Mouse (Mus musculus): ENCODE data around the gene Dus1l. TPM values are rescaled to one million over a fixed set of nuclear protein-coding genes. Genes with fewer than 3 reads are reported as not detected.

Gene Dus1l
- polyA plus RNA-seq, 1 experiment from 2014 or later = 17.1 TPM

DNA sequence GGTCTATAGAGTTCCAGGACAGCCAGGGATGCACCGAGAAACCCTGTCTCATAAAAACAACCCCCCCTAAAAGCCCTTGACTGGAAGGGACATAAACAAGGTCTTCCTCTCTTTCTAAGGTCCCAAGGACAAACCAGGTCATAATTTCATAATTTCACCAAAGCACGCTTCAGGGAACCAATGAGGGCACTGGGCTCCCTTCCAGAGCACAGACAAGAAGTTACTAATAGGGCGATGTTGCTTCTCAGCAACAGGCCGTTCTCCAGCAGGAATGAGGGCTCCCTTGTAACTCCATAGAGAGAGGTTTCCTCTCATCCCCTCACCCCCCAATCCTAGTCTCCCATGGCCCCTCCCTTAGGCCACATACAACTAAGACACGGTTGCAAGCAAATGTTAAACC lies 55.2 kb downstream of the Dus1l start:
- H3K36me3 ChIP-seq (ENCODE audit: inconsistent target) = no peaks in the 10 kb centered on the region
- no peak overlapping the region for H3K27ac ChIP-seq
- no peak overlapping the region for H3K4me3 ChIP-seq (ENCODE audit: inconsistent target)
- no peaks in the 10 kb centered on the region for H3K79me2 ChIP-seq (ENCODE audit: inconsistent target)
- 92% methylated on average over 5 of the region's 5 CpGs for WGBS (ENCODE audit: missing documents)

Other genes starting within 250 kb of the Dus1l start
- 36.9 to 60.9 TPM (median 57.7 TPM) in 3 replicates for gene Mcrip1, start 246.7 kb downstream of the Dus1l start, polyA plus RNA-seq (2018)
- not detected in 3 replicates for gene Ppp1r27, start 245.3 kb downstream of the Dus1l start, polyA plus RNA-seq (2018)
- 294 to 442 TPM (median 388 TPM) in 3 replicates for gene P4hb, start 223.2 kb downstream of the Dus1l start, polyA plus RNA-seq (2018)
- 662 to 966 TPM (median 875 TPM) in 3 replicates for gene Arhgdia, start 214.8 kb downstream of the Dus1l start, polyA plus RNA-seq (2018)
- 34.3 to 88.6 TPM (median 41.5 TPM) in 3 replicates for gene Alyref, start 198.0 kb downstream of the Dus1l start, polyA plus RNA-seq (2018)
- gene Anapc11, start 198.0 kb downstream of the Dus1l start, polyA plus RNA-seq (2018) = 40.4 to 78.6 TPM (median 76.2 TPM) in 3 replicates
- gene Npb, start 187.9 kb downstream of the Dus1l start, polyA plus RNA-seq (2018) = not detected in 3 replicates
- gene Pcyt2, start 178.5 kb downstream of the Dus1l start, polyA plus RNA-seq (2018) = 23.8 to 69.4 TPM (median 36.2 TPM) in 3 replicates
- 37.3 to 77.5 TPM (median 50.4 TPM) in 3 replicates for gene Sirt7, start 171.2 kb downstream of the Dus1l start, polyA plus RNA-seq (2018)
- 18.1 to 68.2 TPM (median 39.6 TPM) in 3 replicates for gene Mafg, start 162.8 kb downstream of the Dus1l start, polyA plus RNA-seq (2018)
- not detected in 3 replicates for gene Pycr1, start 152.6 kb downstream of the Dus1l start, polyA plus RNA-seq (2018)
- not detected in 3 replicates for gene Myadml2, start 148.2 kb downstream of the Dus1l start, polyA plus RNA-seq (2018)
- not detected in 3 replicates for gene Notum, start 135.2 kb downstream of the Dus1l start, polyA plus RNA-seq (2018)
- gene Aspscr1, start 123.4 kb downstream of the Dus1l start, polyA plus RNA-seq (2018) = 21.6 to 38.8 TPM (median 34.8 TPM) in 3 replicates
- 70.5 to 93.2 TPM (median 84.4 TPM) in 3 replicates for gene Cenpx, start 82.7 kb downstream of the Dus1l start, polyA plus RNA-seq (2018)
- gene Lrrc45, start 82.5 kb downstream of the Dus1l start, polyA plus RNA-seq (2018) = 8.8 to 16.3 TPM (median 8.9 TPM) in 3 replicates
- gene Rac3, start 74.9 kb downstream of the Dus1l start, polyA plus RNA-seq (2018) = 5.4 to 14.4 TPM (median 7.5 TPM) in 3 replicates
- 50.0 to 96.7 TPM (median 78.2 TPM) in 3 replicates for gene Dcxr, start 69.1 kb downstream of the Dus1l start, polyA plus RNA-seq (2018)
- 26.0 to 63.7 TPM (median 28.8 TPM) in 3 replicates for gene Cbr2, start 64.3 kb downstream of the Dus1l start, polyA plus RNA-seq (2018)
- gene Hmga1b, start 33.6 kb downstream of the Dus1l start, polyA plus RNA-seq (2018) = 3.8 to 12.6 TPM (median 5.1 TPM) in 3 replicates
- gene Rfng, start 12.2 kb downstream of the Dus1l start, polyA plus RNA-seq (2018) = 12.9 to 16.2 TPM (median 15.6 TPM) in 3 replicates
- 31.8 to 85.4 TPM (median 49.9 TPM) in 3 replicates for gene Gps1, start 12.1 kb downstream of the Dus1l start, polyA plus RNA-seq (2018)
- gene Fasn, start 28.1 kb upstream of the Dus1l start, polyA plus RNA-seq (2018) = 20.8 to 45.3 TPM (median 23.6 TPM) in 3 replicates
- 1.4 to 3.2 TPM (median 1.7 TPM) in 3 replicates for gene Ccdc57, start 136.5 kb upstream of the Dus1l start, polyA plus RNA-seq (2018)
- 5.7 to 18.5 TPM (median 14.2 TPM) in 3 replicates for gene Slc16a3, start 152.1 kb upstream of the Dus1l start, polyA plus RNA-seq (2018)
- gene Csnk1d, start 194.9 kb upstream of the Dus1l start, polyA plus RNA-seq (2018) = 77.7 to 122 TPM (median 77.9 TPM) in 3 replicates
- 0.59 to 2.0 TPM in 2 of 3 replicates, not detected in the other for gene Cd7, start 243.0 kb upstream of the Dus1l start, polyA plus RNA-seq (2018)

Data from macrophage (primary cell).